Mouse (Mus musculus): ENCODE results near the gene Gse1. TPM values are rescaled to one million over a fixed set of nuclear protein-coding genes. Genes with fewer than 3 reads are reported as not detected.

Gene Gse1
- polyA plus RNA-seq, 1 experiment from 2014 or later, result 6.7 TPM

GRCm38 (mm10) chr8:120225421-120226151, 2.7 kb upstream of the Gse1 start:
- no peak overlapping the region for H3K4me3 ChIP-seq (ENCODE audit: low read length)
- no peak overlapping the region for H3K27ac ChIP-seq (ENCODE audit: low read length)
- H3K4me2 ChIP-seq (replicated peaks; ENCODE audit: low read depth, low read length), result no peak overlapping the region
- 56% methylated on average over 10 of the region's 10 CpGs for WGBS
- no peak overlapping the region for H3K9ac ChIP-seq (replicated peaks; ENCODE audit: low read length)
- H3K4me1 ChIP-seq (ENCODE audit: insufficient read depth, low read length), result peaks cover 44% of the 10 kb centered on the region
- ATAC-seq (ENCODE audit: low FRiP score, low TSS enrichment), result no peak
- no peaks in the 10 kb centered on the region for H3K9me3 ChIP-seq (ENCODE audit: low read length)
- peaks cover 9% of the 10 kb centered on the region for H3K27me3 ChIP-seq (ENCODE audit: insufficient read depth, low read length)
- H3K36me3 ChIP-seq (ENCODE audit: insufficient read depth, low read length), result no peaks in the 10 kb centered on the region

- Histone ChIP-seq H3K36me3 (ENCODE audit: insufficient read depth, low read length) (no peaks in the 10 kb centered on the region), H3K9me3 (ENCODE audit: low read length) (no peaks in the 10 kb centered on the region), H3K4me1 (ENCODE audit: insufficient read depth, low read length) (peaks cover 57% of the 10 kb centered on the region), H3K4me3 (ENCODE audit: low read length) (no peak overlapping the region), H3K27ac (ENCODE audit: low read length) (peak overlapping the region; percentile 13; the same call in 1 of the 2 replicates), H3K9ac (replicated peaks; ENCODE audit: low read length) (no peak overlapping the region), H3K27me3 (ENCODE audit: insufficient read depth, low read length) (peaks cover 16% of the 10 kb centered on the region), H3K4me2 (replicated peaks; ENCODE audit: low read depth, low read length) (0 out of 2 replicates have a peak overlapping the region, but pooled peaks have one; percentile 93)
- WGBS, result 65% methylated on average over 5 of the region's 5 CpGs
- no peak for ATAC-seq (ENCODE audit: low FRiP score, low TSS enrichment)
Observed at GRCm38 (mm10) chr8:120226700-120227577, 1.3 kb upstream of the Gse1 start.

- H3K4me2 ChIP-seq (replicated peaks; ENCODE audit: low read depth, low read length), result peak overlapping the region; percentile 93
- H3K36me3 ChIP-seq (ENCODE audit: insufficient read depth, low read length), result no peaks in the 10 kb centered on the region
- peak; percentile 3 for ATAC-seq (ENCODE audit: low FRiP score, low TSS enrichment)
- 0 out of 2 replicates have a peak overlapping the region, but pooled peaks have one; percentile 7 for H3K9ac ChIP-seq (replicated peaks; ENCODE audit: low read length)
- H3K4me1 ChIP-seq (ENCODE audit: insufficient read depth, low read length), result peaks cover 57% of the 10 kb centered on the region
- H3K9me3 ChIP-seq (ENCODE audit: low read length), result no peaks in the 10 kb centered on the region
- peaks cover 16% of the 10 kb centered on the region for H3K27me3 ChIP-seq (ENCODE audit: insufficient read depth, low read length)
- peak overlapping the region; percentile 61 for H3K4me3 ChIP-seq (ENCODE audit: low read length)
- peak overlapping the region; percentile 13; the same call in 1 of the 2 replicates for H3K27ac ChIP-seq (ENCODE audit: low read length)
Observed at GRCm38 (mm10) chr8:120227578-120227876, 729 bp upstream of the Gse1 start.

GRCm38 (mm10) chr8:120228781-120229573, 721 bp downstream of the Gse1 start:
- peaks cover 63% of the 10 kb centered on the region for H3K4me1 ChIP-seq (ENCODE audit: insufficient read depth, low read length)
- under 1% methylated on average over 125 of the region's 125 CpGs for WGBS
- H3K27me3 ChIP-seq (ENCODE audit: insufficient read depth, low read length), result peaks cover 16% of the 10 kb centered on the region
- no peaks in the 10 kb centered on the region for H3K9me3 ChIP-seq (ENCODE audit: low read length)
- no peaks in the 10 kb centered on the region for H3K36me3 ChIP-seq (ENCODE audit: insufficient read depth, low read length)
- H3K27ac ChIP-seq (ENCODE audit: low read length), result no peak overlapping the region
- H3K4me3 ChIP-seq (ENCODE audit: low read length), result peak overlapping the region; percentile 61
- H3K9ac ChIP-seq (replicated peaks; ENCODE audit: low read length), result peak overlapping the region; percentile 74
- H3K4me2 ChIP-seq (replicated peaks; ENCODE audit: low read depth, low read length), result peak overlapping the region; percentile 93
- ATAC-seq (ENCODE audit: low FRiP score, low TSS enrichment), result peak; percentile 17; the same call in 1 of the 2 replicates

GRCm38 (mm10) chr8:120229574-120229916, 1.3 kb downstream of the Gse1 start:
- H3K4me3 ChIP-seq (ENCODE audit: low read length), result peak overlapping the region; percentile 61
- H3K4me1 ChIP-seq (ENCODE audit: insufficient read depth, low read length), result peaks cover 65% of the 10 kb centered on the region
- peaks cover 16% of the 10 kb centered on the region for H3K27me3 ChIP-seq (ENCODE audit: insufficient read depth, low read length)
- no peaks in the 10 kb centered on the region for H3K9me3 ChIP-seq (ENCODE audit: low read length)
- H3K27ac ChIP-seq (ENCODE audit: low read length), result no peak overlapping the region
- peak; percentile 16; the same call in 1 of the 2 replicates for ATAC-seq (ENCODE audit: low FRiP score, low TSS enrichment)
- H3K9ac ChIP-seq (replicated peaks; ENCODE audit: low read length), result peak overlapping the region; percentile 74
- H3K4me2 ChIP-seq (replicated peaks; ENCODE audit: low read depth, low read length), result peak overlapping the region; percentile 93
- H3K36me3 ChIP-seq (ENCODE audit: insufficient read depth, low read length), result no peaks in the 10 kb centered on the region
- 0% methylated on average over 20 of the region's 22 CpGs for WGBS

- Histone ChIP-seq H3K4me2 (replicated peaks; ENCODE audit: low read depth, low read length) (peak overlapping the region; percentile 93), H3K36me3 (ENCODE audit: insufficient read depth, low read length) (no peaks in the 10 kb centered on the region), H3K27ac (ENCODE audit: low read length) (no peak overlapping the region), H3K4me3 (ENCODE audit: low read length) (peak overlapping the region; percentile 61), H3K9me3 (ENCODE audit: low read length) (no peaks in the 10 kb centered on the region), H3K4me1 (ENCODE audit: insufficient read depth, low read length) (peaks cover 70% of the 10 kb centered on the region), H3K9ac (replicated peaks; ENCODE audit: low read length) (peak overlapping the region; percentile 74; the same call in 1 of the 2 replicates), H3K27me3 (ENCODE audit: insufficient read depth, low read length) (peaks cover 16% of the 10 kb centered on the region)
- WGBS, result 10% methylated on average over 22 of the region's 22 CpGs
- no peak for ATAC-seq (ENCODE audit: low FRiP score, low TSS enrichment)
Observed at GRCm38 (mm10) chr8:120230081-120230480, 1.8 kb downstream of the Gse1 start.

- H3K4me2 ChIP-seq (replicated peaks; ENCODE audit: low read depth, low read length), result peak overlapping the region; percentile 93
- no peak overlapping the region for H3K27ac ChIP-seq (ENCODE audit: low read length)
- peak overlapping the region; percentile 57 for H3K9ac ChIP-seq (replicated peaks; ENCODE audit: low read length)
- WGBS, result 18% methylated on average over 18 of the region's 18 CpGs
- H3K27me3 ChIP-seq (ENCODE audit: insufficient read depth, low read length), result peaks cover 16% of the 10 kb centered on the region
- no peaks in the 10 kb centered on the region for H3K36me3 ChIP-seq (ENCODE audit: insufficient read depth, low read length)
- no peak for ATAC-seq (ENCODE audit: low FRiP score, low TSS enrichment)
- H3K4me1 ChIP-seq (ENCODE audit: insufficient read depth, low read length), result peaks cover 70% of the 10 kb centered on the region
- H3K9me3 ChIP-seq (ENCODE audit: low read length), result no peaks in the 10 kb centered on the region
- H3K4me3 ChIP-seq (ENCODE audit: low read length), result peak overlapping the region; percentile 61
Observed at GRCm38 (mm10) chr8:120230715-120231614, 2.7 kb downstream of the Gse1 start.

GRCm38 (mm10) chr8:120231870-120232269, 3.6 kb downstream of the Gse1 start:
- no peak overlapping the region for H3K9ac ChIP-seq (replicated peaks; ENCODE audit: low read length)
- H3K4me2 ChIP-seq (replicated peaks; ENCODE audit: low read depth, low read length), result peak overlapping the region; percentile 93
- WGBS, result 71% methylated on average over 3 of the region's 3 CpGs
- H3K27me3 ChIP-seq (ENCODE audit: insufficient read depth, low read length), result peaks cover 16% of the 10 kb centered on the region
- no peak for ATAC-seq (ENCODE audit: low FRiP score, low TSS enrichment)
- no peaks in the 10 kb centered on the region for H3K9me3 ChIP-seq (ENCODE audit: low read length)
- H3K4me3 ChIP-seq (ENCODE audit: low read length), result peak overlapping the region; percentile 61
- no peaks in the 10 kb centered on the region for H3K36me3 ChIP-seq (ENCODE audit: insufficient read depth, low read length)
- peaks cover 68% of the 10 kb centered on the region for H3K4me1 ChIP-seq (ENCODE audit: insufficient read depth, low read length)
- no peak overlapping the region for H3K27ac ChIP-seq (ENCODE audit: low read length)

GRCm38 (mm10) chr8:120232398-120232797, 4.1 kb downstream of the Gse1 start:
- Histone ChIP-seq H3K4me2 (replicated peaks; ENCODE audit: low read depth, low read length) (peak overlapping the region; percentile 93), H3K4me3 (ENCODE audit: low read length) (peak overlapping the region; percentile 61), H3K9me3 (ENCODE audit: low read length) (no peaks in the 10 kb centered on the region), H3K4me1 (ENCODE audit: insufficient read depth, low read length) (peaks cover 63% of the 10 kb centered on the region), H3K27ac (ENCODE audit: low read length) (no peak overlapping the region), H3K9ac (replicated peaks; ENCODE audit: low read length) (no peak overlapping the region), H3K27me3 (ENCODE audit: insufficient read depth, low read length) (peaks cover 16% of the 10 kb centered on the region), H3K36me3 (ENCODE audit: insufficient read depth, low read length) (no peaks in the 10 kb centered on the region)
- no peak for ATAC-seq (ENCODE audit: low FRiP score, low TSS enrichment)
- WGBS, result 28% methylated on average over 4 of the region's 4 CpGs
